Mouse (Mus musculus) spleen, adult 2 months (tissue): ENCODE measurements around the gene Tmem82. TPM values are rescaled to one million over a fixed set of nuclear protein-coding genes. Genes with fewer than 3 reads are reported as not detected.

ENCODE experiments used
- DNase-seq, 2 experiments: peaks; one replicate each; pipeline versions ENCODE4 v3.0.0 to v3.0.0-alpha.2; 2012 to 2021; ENCODE audit warnings: low spot score in 2 of 2, low read depth in 1 of 2
- H3K27ac ChIP-seq: fragments of 200-500 bp; 2 replicates; pipeline ENCODE4 v1.5.1; 2012; ENCODE audit warnings: low read length, inconsistent platforms; ENCODE audit not compliant: insufficient read depth
- H3K27me3 ChIP-seq: fragments of 200-500 bp; 2 replicates; pipeline ENCODE4 v1.6.1; 2012; ENCODE audit warnings: mild to moderate bottlenecking, moderate library complexity, low read length, inconsistent platforms; ENCODE audit not compliant: control insufficient read depth, insufficient read depth
- H3K36me3 ChIP-seq: fragments of 200-500 bp; 2 replicates; pipeline ENCODE4 v1.6.1; 2012; ENCODE audit warnings: mild to moderate bottlenecking, low read length, inconsistent platforms; ENCODE audit not compliant: control insufficient read depth, insufficient read depth
- H3K4me1 ChIP-seq: fragments of 200-500 bp; 2 replicates; pipeline ENCODE4 v1.6.1; 2011; ENCODE audit warnings: inconsistent platforms; ENCODE audit not compliant: control insufficient read depth, insufficient read depth, insufficient read length
- H3K4me3 ChIP-seq: fragments of 200-500 bp; 2 replicates; pipeline ENCODE4 v1.5.1; 2011; ENCODE audit warnings: mild to moderate bottlenecking, inconsistent platforms; ENCODE audit not compliant: insufficient read depth, insufficient read length; ENCODE audit errors: extremely low read depth
- CTCF ChIP-seq: fragments of 200-500 bp; IDR thresholded peaks from 2 replicates; pipeline ENCODE4 v1.5.1; 2011; ENCODE audit warnings: mild to moderate bottlenecking, inconsistent platforms; ENCODE audit not compliant: insufficient read depth, insufficient read length, insufficient replicate concordance; ENCODE audit errors: extremely low read depth
- POLR2A ChIP-seq: fragments of 200-500 bp; IDR thresholded peaks from 2 replicates; pipeline ENCODE4 v1.6.1; 2011; ENCODE audit warnings: low read depth, low read length, inconsistent platforms
- WGBS: fragments of 180-500 bp; shearing (Covaris S2); methylation state at CpG from one replicate; pipeline ENCODE4 v1.1.7; 2018; 5-methylcytosine and 5-hydroxymethylcytosine counted together
- polyA plus RNA-seq: library from polyadenylated mRNA; depleted of rRNA; stranded (reverse); fragments of >200 nt; gene quantifications from 2 replicates; pipeline ENCODE4 v1.2.3, GENCODE M21; 2012

Gene Tmem82
- polyA plus RNA-seq, 1 experiment, result 0.56 TPM

DNA sequence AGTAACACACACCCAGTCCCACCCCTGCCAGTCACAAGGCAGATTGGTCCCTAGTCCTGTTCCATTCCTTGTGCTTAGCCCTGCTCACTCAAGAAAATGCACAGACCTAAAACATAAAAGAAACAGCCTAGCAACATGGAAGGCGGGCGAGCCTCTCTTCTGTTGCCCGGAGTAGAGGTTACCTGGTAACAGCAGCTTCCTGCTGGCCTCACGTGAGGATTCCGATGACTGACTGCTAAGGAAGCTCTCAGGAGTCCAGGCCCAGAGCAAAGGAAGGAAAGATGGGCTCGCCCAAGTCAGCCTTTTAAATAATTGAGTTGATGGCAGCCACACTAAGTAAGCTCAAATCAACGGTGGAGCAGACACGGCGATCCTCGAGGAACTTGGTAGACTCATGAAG is 33.5 kb upstream of the Tmem82 start:
- DNase-seq, result no peak
- Histone ChIP-seq H3K4me1 (peaks cover under 1% of the 10 kb centered on the region; the same call in 1 of the 2 replicates), H3K27me3 (no peaks in the 10 kb centered on the region), H3K36me3 (peaks cover 4% of the 10 kb centered on the region), H3K27ac (no peak overlapping the region), H3K4me3 (no peak overlapping the region)
- no peak for TF ChIP-seq POLR2A
- TF ChIP-seq CTCF, result no peak
- WGBS, result 90% methylated on average over 10 of the region's 10 CpGs

DNA sequence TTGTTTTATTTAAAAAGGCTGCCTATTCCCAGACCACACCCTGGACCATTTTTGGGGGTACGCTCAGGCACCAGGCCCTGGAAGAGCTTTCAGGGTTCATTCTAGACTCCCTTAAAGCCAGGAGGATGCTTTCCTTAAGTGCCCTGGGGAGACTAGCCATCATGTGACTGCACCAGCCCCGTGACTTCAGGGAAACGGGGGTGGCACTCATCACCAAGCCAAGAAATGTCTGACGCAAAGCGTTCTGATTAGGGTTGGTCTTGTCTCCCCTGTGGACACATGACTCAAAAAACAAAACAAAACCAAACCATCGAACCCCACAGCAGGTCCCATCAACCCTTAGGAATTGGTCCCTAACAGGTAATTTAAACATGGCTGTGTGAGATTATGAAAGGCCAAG is 32.9 kb upstream of the Tmem82 start:
- Histone ChIP-seq H3K27me3 (no peaks in the 10 kb centered on the region), H3K4me1 (peaks cover 3% of the 10 kb centered on the region), H3K36me3 (peaks cover 4% of the 10 kb centered on the region), H3K27ac (no peak overlapping the region), H3K4me3 (no peak overlapping the region)
- 88% methylated on average over 6 of the region's 6 CpGs for WGBS
- DNase-seq, result no peak
- TF ChIP-seq CTCF, result no peak
- no peak for TF ChIP-seq POLR2A

DNA sequence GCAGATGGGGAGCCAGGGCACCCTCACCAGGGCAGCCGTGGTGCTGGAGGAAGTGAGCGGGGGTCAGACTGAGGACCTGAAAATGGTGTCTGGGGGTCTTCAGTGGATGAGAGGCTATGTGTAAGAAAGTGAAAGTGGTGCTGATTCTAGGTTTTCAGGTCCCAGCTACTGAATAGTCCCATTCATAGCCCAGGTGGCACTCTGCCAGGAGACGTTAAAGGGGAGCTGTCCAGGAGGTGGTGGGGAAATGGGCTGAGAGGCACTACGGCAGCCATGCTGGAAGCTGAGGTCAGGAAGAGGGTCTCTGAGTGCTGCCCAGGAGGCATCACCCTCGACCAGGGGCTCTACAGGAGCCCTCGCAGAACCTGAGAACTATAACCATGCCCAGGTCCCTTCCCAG is 30.8 kb upstream of the Tmem82 start:
- H3K27ac ChIP-seq, result no peak overlapping the region
- no peaks in the 10 kb centered on the region for H3K27me3 ChIP-seq
- 94% methylated on average over 6 of the region's 6 CpGs for WGBS
- H3K4me3 ChIP-seq, result no peak overlapping the region
- no peak for TF ChIP-seq POLR2A
- no peak for TF ChIP-seq CTCF
- peaks cover 3% of the 10 kb centered on the region for H3K4me1 ChIP-seq
- no peak for DNase-seq
- peaks cover 4% of the 10 kb centered on the region for H3K36me3 ChIP-seq

DNA sequence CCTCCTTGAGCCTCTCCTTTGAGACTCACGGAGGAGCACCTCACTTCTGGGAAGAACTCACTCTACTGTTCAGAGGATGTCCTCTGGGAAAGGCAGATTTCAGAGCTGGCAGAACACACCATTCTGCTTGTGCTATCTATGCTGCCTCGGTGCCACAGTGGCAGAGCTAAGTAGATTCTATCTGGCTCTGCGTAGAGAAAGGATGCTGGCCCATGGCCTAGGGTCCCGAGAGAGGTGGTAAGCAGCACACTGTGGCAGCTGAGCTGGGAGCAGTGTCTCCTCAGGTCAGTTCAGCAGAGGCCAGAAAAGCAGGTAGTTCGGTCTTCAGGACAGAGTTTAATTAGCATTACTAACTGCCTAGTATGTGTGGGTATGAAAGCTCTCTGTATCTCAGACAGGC is 29.8 kb upstream of the Tmem82 start:
- peaks cover 4% of the 10 kb centered on the region for H3K36me3 ChIP-seq
- H3K4me1 ChIP-seq, result peaks cover 3% of the 10 kb centered on the region
- H3K27ac ChIP-seq, result no peak overlapping the region
- no peak for TF ChIP-seq CTCF
- TF ChIP-seq POLR2A, result no peak
- WGBS, result 87% methylated on average over 5 of the region's 5 CpGs
- no peak for DNase-seq
- no peak overlapping the region for H3K4me3 ChIP-seq
- H3K27me3 ChIP-seq, result no peaks in the 10 kb centered on the region

DNA sequence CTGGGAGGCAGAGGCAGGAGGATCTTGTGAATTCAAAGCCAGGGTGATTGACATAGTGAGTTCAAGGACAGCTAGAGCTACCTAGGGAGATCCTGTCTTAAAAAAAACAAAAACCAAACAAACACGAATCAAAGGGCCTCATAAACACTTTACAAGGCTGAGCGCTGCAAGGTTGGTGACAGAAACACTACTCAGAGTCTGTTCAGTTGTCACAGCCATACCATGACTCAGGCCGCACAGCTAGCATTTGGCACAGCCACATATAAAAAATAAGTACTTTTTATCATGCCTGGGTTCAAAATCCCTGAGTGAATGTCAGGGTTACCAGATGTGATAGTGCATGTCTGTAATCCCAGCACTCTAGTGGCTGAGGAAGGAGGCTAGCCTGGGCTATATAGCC is 28.8 kb upstream of the Tmem82 start:
- no peaks in the 10 kb centered on the region for H3K27me3 ChIP-seq
- H3K27ac ChIP-seq, result no peak overlapping the region
- no peak for DNase-seq
- H3K4me3 ChIP-seq, result no peak overlapping the region
- WGBS, result 92% methylated on average over 3 of the region's 3 CpGs
- peaks cover 3% of the 10 kb centered on the region for H3K4me1 ChIP-seq
- TF ChIP-seq POLR2A, result no peak
- peaks cover 4% of the 10 kb centered on the region; the same call in 1 of the 2 replicates for H3K36me3 ChIP-seq

DNA sequence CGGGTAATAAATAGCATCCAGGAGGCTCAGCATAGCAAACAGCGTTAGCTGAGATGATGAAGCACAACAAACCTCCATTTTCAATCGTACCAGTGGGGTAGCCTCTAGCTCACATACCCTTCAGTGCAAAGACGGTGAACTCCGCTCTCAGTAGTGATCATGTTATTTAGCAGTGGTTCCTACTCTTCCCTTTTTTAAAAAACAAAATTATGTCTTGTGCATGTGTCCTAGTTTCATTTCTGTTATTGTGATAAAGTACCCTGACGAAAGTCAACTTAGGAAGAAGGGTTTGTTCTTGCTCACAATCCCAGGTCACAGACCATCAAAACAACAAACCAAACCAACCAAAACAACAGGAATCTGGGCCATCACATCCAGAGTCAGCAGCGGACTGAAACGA is 27.6 kb upstream of the Tmem82 start:
- H3K4me1 ChIP-seq, result peaks cover 3% of the 10 kb centered on the region
- DNase-seq, result no peak
- H3K36me3 ChIP-seq, result peaks cover 5% of the 10 kb centered on the region; the same call in 1 of the 2 replicates
- no peak overlapping the region for H3K4me3 ChIP-seq
- no peaks in the 10 kb centered on the region for H3K27me3 ChIP-seq
- peak overlapping the region; percentile 59 for H3K27ac ChIP-seq
- no peak for TF ChIP-seq POLR2A
- no peak for TF ChIP-seq CTCF
- 81% methylated on average over 8 of the region's 8 CpGs for WGBS

DNA sequence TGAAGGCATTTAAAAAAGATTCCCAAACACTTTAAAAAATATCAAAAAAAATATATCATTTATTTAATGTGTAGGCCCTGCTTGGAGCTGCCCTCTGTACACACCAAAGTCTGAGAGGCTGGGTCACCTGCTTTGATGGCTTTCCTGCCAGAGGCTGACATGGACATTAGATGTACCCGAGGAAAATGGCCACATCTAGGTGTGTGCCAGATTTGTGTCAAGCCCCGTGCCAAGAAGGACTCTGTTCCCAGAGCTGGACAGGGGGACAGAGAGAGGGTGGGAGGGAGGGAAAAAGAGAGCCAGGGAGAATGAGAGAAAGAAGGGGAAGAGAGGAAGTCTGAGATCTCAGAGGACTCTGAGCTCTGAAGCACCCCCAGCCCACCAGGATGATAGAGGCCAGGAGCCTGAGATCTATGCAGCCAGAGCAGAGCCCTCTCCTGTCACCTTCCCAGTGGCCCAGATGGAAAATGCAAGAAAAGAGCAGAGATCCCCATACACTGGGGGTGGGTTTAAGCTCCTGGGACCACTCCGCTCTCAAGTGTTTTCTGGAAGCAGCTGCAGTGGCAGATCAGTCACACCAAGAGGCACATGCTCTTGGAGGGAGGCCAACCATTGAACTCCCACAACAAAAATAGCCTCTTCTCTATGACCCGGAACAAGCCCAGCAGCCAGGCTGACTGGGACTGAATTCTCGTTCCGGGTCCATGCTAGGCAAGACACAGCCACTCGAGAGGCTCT is 24.9 kb upstream of the Tmem82 start:
- Histone ChIP-seq H3K36me3 (peaks cover 5% of the 10 kb centered on the region; the same call in 1 of the 2 replicates), H3K27ac (0 out of 2 replicates have a peak overlapping the region, but pooled peaks have one; percentile 43), H3K27me3 (no peaks in the 10 kb centered on the region), H3K4me3 (no peak overlapping the region), H3K4me1 (peaks cover 3% of the 10 kb centered on the region)
- no peak for TF ChIP-seq POLR2A
- TF ChIP-seq CTCF, result no peak
- WGBS, result 60% methylated on average over 7 of the region's 7 CpGs
- no peak for DNase-seq
